Comparison of ENCODE assay signal across 25 mouse cellular contexts in the genomic region with DNA sequence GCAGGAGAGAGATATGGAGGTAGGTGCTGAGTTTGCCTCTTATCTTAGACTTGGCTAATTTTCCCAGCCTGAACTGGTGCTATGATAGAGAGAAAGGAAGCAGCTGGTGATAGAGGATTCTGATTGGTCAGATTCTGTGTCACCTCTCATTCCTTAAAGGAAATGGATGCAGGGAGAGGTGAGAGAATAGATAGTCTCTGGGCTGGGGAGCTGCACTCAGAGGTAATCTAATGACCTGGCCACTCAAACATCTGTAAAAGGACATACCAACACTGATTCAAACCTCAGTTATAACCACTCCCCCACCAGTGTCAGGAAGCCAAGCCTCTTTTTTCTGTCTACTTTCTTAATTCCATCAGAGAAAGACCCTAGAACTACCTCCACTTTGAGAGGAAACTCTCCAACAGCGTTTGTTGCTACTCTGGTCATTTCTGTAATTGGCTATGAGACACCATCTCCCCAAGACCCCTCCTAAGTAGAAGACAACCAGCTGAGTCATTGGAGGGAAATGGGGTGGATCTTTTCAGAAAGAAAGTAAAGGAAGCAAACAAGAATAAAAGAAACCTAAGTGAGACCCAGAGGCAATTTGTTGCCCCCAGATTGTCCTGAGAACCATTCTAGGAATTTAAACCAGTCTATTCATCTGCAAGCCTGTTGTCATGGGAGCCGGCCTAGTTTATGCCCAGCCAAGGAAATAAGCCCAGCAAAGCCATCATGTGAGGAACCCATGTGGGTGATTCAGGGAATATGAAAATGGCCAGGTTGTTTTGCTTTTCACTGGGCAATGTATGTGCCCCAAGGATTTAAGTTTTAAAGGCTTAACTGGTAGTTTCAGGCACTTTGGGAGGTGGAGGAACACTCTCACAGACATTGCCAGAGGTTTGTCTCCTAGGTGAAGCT. TPM values are rescaled to one million over a fixed set of nuclear protein-coding genes. Genes with fewer than 3 reads are reported as not detected.
DNase-seq lines count a peak whose midpoint lies in the region; TF ChIP-seq lines count a peak whose summit lies in the region.
"Had no signal": no experiment of that assay in that cellular context is flagged by ENCODE, and none has a peak within 500 bp of the region (broad histone marks: within the 10 kb centered on the region; RNA-seq: fewer than 3 reads in every experiment).

No protein-coding gene starts in this region.

- H3K36me3 ChIP-seq in heart, embryonic 10.5 days, result no peaks in the 10 kb centered on the region
- no peaks in the 10 kb centered on the region for H3K36me3 ChIP-seq in ES-E14 (ENCODE audit: control insufficient read depth, insufficient read depth, low read length, poor library complexity, severe bottlenecking)
- no peaks in the 10 kb centered on the region for H3K36me3 ChIP-seq in thymus, adult 2 months (ENCODE audit: control insufficient read depth, insufficient read depth, low read length)

- no peak for TF ChIP-seq POLR2A in thymus, adult 2 months (IDR thresholded peaks at IDR 0.05; ENCODE audit: control insufficient read depth, extremely low read depth, insufficient read depth, low read length, poor library complexity)

- H3K9ac ChIP-seq in ES-E14 (ENCODE audit: insufficient read depth, low read depth, low read length, poor library complexity, severe bottlenecking), result no peak overlapping the region
- H3K9ac ChIP-seq: forebrain, embryonic 13.5 days; hindbrain, embryonic 14.5 days had no signal

- in situ Hi-C loops in ES-E14 (cut with MboI; ENCODE audit: low sequenced_read_pairs in 2 of 2, unreplicated experiment in 2 of 2), result no loop called here

- no peak overlapping the region for H3K27ac ChIP-seq in heart, embryonic 10.5 days
- peak overlapping the region; percentile 11; the same call in 1 of the 2 replicates for H3K27ac ChIP-seq in ES-E14 (ENCODE audit: insufficient read depth, low read depth, low read length, poor library complexity, severe bottlenecking)
- no peak overlapping the region for H3K27ac ChIP-seq in thymus, adult 2 months (ENCODE audit: control insufficient read depth, insufficient read depth, low read length)
- H3K27ac ChIP-seq: forebrain, embryonic 13.5 days; hindbrain, embryonic 14.5 days had no signal

- DNase-seq in heart, embryonic 10.5 days (ENCODE audit: low spot score), result peak; percentile 75
- no peak for DNase-seq in heart, postnatal 36 days
- DNase-seq in 3T3-L1 (ENCODE audit: low read depth, low spot score) (peak; percentile 17), ES-E14 (ENCODE audit: low read depth, low spot score) (no peak)
- DNase-seq in brain, adult 2 months (ENCODE audit: low read depth, low spot score), result peak; percentile 25
- DNase-seq in thymus, adult 2 months, result no peak
- no peak for DNase-seq in right cerebral cortex, postnatal 10 days (ENCODE audit: low spot score in 2 of 2)
- no peak for DNase-seq in adrenal gland, adult 2 months
- DNase-seq: adrenal gland, postnatal 10 days; cerebellum, adult 18-20 months; cerebellum, adult 9-11 months; cerebellum, postnatal 36 days; gastrocnemius, postnatal 36 days; heart, adult 18-20 months; kidney, adult 2 months had no signal

- 81% methylated on average over 2 of the region's 2 CpGs for WGBS in heart, embryonic 10.5 days
- WGBS in thymus, adult 2 months, result 83% methylated on average over 2 of the region's 2 CpGs

- H3K4me3 ChIP-seq in heart, embryonic 10.5 days, result no peak overlapping the region
- no peak overlapping the region for H3K4me3 ChIP-seq in ES-E14 (ENCODE audit: insufficient read depth in 1 of 2, low read depth in 1 of 2, low read length in 2 of 2, poor library complexity in 1 of 2, severe bottlenecking in 1 of 2)
- H3K4me3 ChIP-seq in thymus, adult 2 months (ENCODE audit: control insufficient read depth, insufficient read depth, low read length), result no peak overlapping the region
- H3K4me3 ChIP-seq: forebrain, embryonic 13.5 days had no signal

- intact Hi-C loops in heart, postnatal 36 days (cut with DNase I), result no loop called here

- H3K9me3 ChIP-seq in heart, embryonic 10.5 days, result no peaks in the 10 kb centered on the region
- H3K9me3 ChIP-seq in ES-E14 (ENCODE audit: control insufficient read depth, insufficient read depth, low read depth, low read length), result no peaks in the 10 kb centered on the region
- H3K9me3 ChIP-seq: forebrain, embryonic 13.5 days had no signal

- no peak for TF ChIP-seq CTCF in thymus, adult 2 months (IDR thresholded peaks at IDR 0.05; ENCODE audit: borderline replicate concordance, control insufficient read depth, extremely low read depth, insufficient read depth, low read length, poor library complexity)

- no peaks in the 10 kb centered on the region for H3K4me1 ChIP-seq in heart, embryonic 10.5 days
- peaks cover 11 to 17% of the 10 kb centered on the region in 2 experiments for H3K4me1 ChIP-seq in ES-E14 (ENCODE audit: control insufficient read depth in 2 of 2, insufficient read depth in 2 of 2, low read length in 2 of 2, poor library complexity in 1 of 2)
- no peaks in the 10 kb centered on the region for H3K4me1 ChIP-seq in thymus, adult 2 months (replicated peaks; ENCODE audit: control insufficient read depth, insufficient read depth, low read length)

- no peaks in the 10 kb centered on the region for H3K27me3 ChIP-seq in heart, embryonic 10.5 days (ENCODE audit: insufficient read depth, poor library complexity, severe bottlenecking)
- no peaks in the 10 kb centered on the region for H3K27me3 ChIP-seq in thymus, adult 2 months (ENCODE audit: control insufficient read depth, insufficient read depth, low read length)
- H3K27me3 ChIP-seq: forebrain, embryonic 13.5 days; Patski had no signal

TF ChIP-seq in ES-E14, 5 proteins besides CTCF, POLR2A, EP300 and RAD21:
- TF ChIP-seq ZNF384 (IDR thresholded peaks at IDR 0.05; ENCODE audit: low read depth, low read length) (no peak), HCFC1 (IDR thresholded peaks at IDR 0.05; ENCODE audit: borderline replicate concordance, insufficient read depth, low read length) (no peak), MAFK (IDR thresholded peaks at IDR 0.05; ENCODE audit: insufficient read depth, low read depth, low read length) (0 out of 2 replicates have a peak, but pooled peaks have one; percentile 27), CHD2 (IDR thresholded peaks at IDR 0.05; ENCODE audit: low read depth, low read length) (no peak), ZC3H11A (IDR thresholded peaks at IDR 0.05; ENCODE audit: borderline replicate concordance, low read depth, low read length) (no peak)

RNA-seq across cellular contexts. Expression of gene Ifitm7, which starts 38.7 kb away (rescaled TPM):
- polyA plus RNA-seq in heart, embryonic 10.5 days (2016; fragmentation: Nextera tagmentation; extraction: Ambion mirVana), result 0.15 and 0.21 TPM in 2 replicates
- total RNA-seq in heart, postnatal 36 days (2021), result not detected
- total RNA-seq in ES-E14 (2012; rRNA removed), result 7.2 and 11.4 TPM in 2 replicates
- polyA plus RNA-seq in thymus, adult 2 months (2012; rRNA removed), result not detected in 2 replicates
- total RNA-seq in adrenal gland, adult 2 months (2021), result not detected
- polyA plus RNA-seq in adrenal gland, adult 2 months (2012; rRNA removed), result not detected in 2 replicates
- total RNA-seq: gastrocnemius, adult 8-10 months; gastrocnemius, postnatal 36 days; heart, adult 18-20 months; MEL had no signal
- polyA plus RNA-seq: embryonic facial prominence, embryonic 14.5 days; heart, embryonic 11.5 days; heart, postnatal 0 days; intestine, embryonic 16.5 days had no signal

RNA-seq across cellular contexts. Expression of gene 2900011O08Rik, which starts 38.9 kb away (rescaled TPM):
- polyA plus RNA-seq in heart, embryonic 10.5 days (2016; fragmentation: Nextera tagmentation; extraction: Ambion mirVana), result 0.89 and 2.3 TPM in 2 replicates
- total RNA-seq in heart, postnatal 36 days (2021), result not detected
- 10.2 and 19.1 TPM in 2 replicates for total RNA-seq in ES-E14 (2012; rRNA removed)
- 0.17 and 0.38 TPM in 2 replicates for polyA plus RNA-seq in thymus, adult 2 months (2012; rRNA removed)
- total RNA-seq in adrenal gland, adult 2 months (2021), result 1 to 10 TPM in 1 of 2 experiments, under 1 TPM in 1; 0.86 to 1.2 TPM
- polyA plus RNA-seq in adrenal gland, adult 2 months (2012; rRNA removed), result 0.89 and 1.6 TPM in 2 replicates
- total RNA-seq: gastrocnemius, postnatal 36 days; heart, adult 18-20 months; hematopoietic stem cell, adult 5-6 weeks had no signal

Comparison
In these comparisons a context has a peak if more than half of its experiments do, and no peak if none do; other contexts are left out.
1. DNase-seq: peak in heart, embryonic 10.5 days (single experiment), 3T3-L1 (single experiment) and brain, adult 2 months (single experiment); none in heart, postnatal 36 days (0 of 2), ES-E14 (single experiment), thymus, adult 2 months (single experiment), right cerebral cortex, postnatal 10 days (0 of 2) and adrenal gland, adult 2 months (single experiment).